Mouse (Mus musculus) bone marrow macrophage, adult 2 months (primary cell): Measurements from ENCODE around the gene Trp73.

Experiments
- CTCF ChIP-seq: IDR thresholded peaks from 2 replicates; pipeline ENCODE4 v1.5.1; 2012; ENCODE audit warnings: low read depth, mild to moderate bottlenecking, low read length, moderate library complexity
- POLR2A ChIP-seq: IDR thresholded peaks from 2 replicates; pipeline ENCODE4 v1.6.1; 2012; ENCODE audit warnings: mild to moderate bottlenecking, low read depth, low read length, borderline replicate concordance

- TF ChIP-seq CTCF (no peak), POLR2A (no peak)
These were observed 2.9 kb downstream of the Trp73 start for GRCm38 (mm10) chr4:154137139-154137538.
